Mouse (Mus musculus) thymus, postnatal 14 days (tissue): ENCODE data around the gene Cyp2c65.

Experiments used
- DNase-seq: peaks from one replicate; pipeline ENCODE4 v3.0.0; 2021

The Cyp2c65 gene

DNA sequence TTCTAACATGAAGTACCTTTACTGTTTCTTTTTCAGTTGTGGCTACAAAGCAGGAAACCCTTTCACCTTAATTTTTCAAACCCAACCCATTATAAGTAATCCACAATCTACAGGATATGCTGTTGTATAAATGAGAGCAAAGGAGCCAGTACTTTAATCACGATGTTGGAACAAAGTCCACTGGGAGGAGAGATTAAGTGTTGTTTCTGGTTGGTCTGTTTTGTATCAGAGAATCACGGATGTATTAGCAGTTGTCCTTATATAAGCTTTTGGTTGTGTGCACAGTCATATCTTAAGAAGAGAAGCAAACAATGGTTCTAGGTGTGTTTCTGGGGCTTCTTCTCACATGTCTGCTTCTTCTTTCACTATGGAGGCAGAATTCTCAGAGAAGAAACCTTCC is at the start of gene Cyp2c65:
Gene Cyp2c65, plus strand, starts transcription at position 297 of the 400 bp plus-strand sequence.
- DNase-seq: no peak

DNA sequence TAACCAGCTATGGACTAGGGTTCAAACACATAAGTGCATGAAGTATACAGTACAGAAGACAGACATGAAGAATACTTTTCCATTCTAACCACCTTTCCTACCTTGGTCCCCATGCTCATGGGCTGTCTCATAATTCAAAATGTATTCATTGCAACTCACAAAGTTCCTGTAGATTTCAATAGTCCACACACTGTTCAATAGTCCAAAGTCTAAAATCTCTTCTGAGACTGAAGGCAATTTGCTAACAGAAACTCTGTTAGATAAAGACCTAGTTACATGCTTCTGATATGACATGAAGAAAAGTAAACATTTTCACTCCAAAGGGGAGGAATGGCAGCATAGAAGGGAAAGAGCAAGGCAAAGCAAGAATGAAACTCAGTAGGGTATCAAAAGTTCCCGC is 2.9 kb upstream of the Cyp2c65 start:
- no peak for DNase-seq

DNA sequence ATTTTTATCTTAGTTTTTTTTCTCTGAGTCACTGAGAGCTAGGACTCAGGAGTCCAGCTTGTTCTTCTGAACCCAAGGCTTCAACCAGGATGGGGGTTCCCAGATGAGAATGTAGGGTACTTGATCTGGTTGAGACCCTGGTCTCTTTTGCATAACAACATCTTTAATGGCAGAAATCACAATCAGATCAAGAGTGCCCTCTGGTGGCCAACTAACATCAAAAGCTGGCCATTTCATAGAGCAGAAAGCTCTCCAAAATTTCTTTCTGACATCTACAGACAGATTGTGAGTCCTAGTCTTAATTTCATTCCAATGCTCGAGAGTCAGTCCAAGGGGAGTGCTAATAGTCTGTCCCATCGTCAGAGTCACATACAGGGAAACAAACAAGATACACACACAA is 38.0 kb downstream of the Cyp2c65 start:
- peak; percentile 6 for DNase-seq

DNA sequence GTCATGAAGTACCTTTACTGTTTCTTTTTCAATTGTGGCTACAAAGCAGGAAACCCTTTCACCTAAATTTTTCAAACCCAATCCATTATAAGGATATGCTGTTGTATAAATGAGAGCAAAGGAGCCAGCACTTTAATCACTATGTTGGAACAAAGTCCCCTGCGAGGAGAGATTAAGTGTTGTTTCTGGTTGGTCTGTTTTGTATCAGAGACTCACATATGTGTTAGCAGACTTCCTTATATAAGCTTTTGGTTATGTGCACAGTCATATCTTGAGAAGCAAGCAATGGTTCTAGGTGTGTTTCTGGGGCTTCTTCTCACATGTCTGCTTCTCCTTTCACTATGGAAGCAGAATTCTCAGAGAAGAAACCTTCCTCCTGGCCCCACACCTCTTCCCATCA is 52.8 kb downstream of the Cyp2c65 start, which contains the start of gene Cyp2c66:
Gene Cyp2c66, plus strand, starts transcription at position 255 of the 400 bp plus-strand sequence.
- DNase-seq: no peak
